Mouse (Mus musculus): ENCODE measurements around the gene Fnbp1l. TPM values are rescaled to one million over a fixed set of nuclear protein-coding genes. Genes with fewer than 3 reads are reported as not detected.

Fnbp1l gene
- total and polyA plus RNA-seq, 2 experiments from 2014 or later = 11.9 to 18.0 TPM

DNA sequence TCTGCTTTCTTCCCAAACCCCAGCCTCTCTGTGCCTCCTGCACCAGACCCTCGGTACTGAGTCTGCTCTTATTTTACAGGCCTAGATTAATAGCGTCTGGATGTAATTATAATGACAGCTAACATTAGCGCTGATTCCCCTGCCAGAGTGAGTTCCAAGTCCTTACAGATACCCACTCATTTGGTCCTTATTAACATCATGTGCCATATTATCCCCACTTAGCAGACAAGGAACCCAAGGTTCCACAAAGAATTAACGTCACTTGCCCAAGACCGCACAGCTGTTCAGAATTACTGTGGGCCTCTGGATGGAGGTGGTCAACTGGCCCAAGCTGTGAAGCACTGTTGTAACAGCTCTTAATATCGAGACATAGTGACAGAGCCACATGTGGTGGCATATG lies 119.9 kb downstream of the Fnbp1l start:
- Histone ChIP-seq H3K4me1 (ENCODE audit: control insufficient read depth, insufficient read depth) (0 out of 2 replicates have a peak, but pooled peaks cover 6% of the 10 kb centered on the region), H3K27me3 (ENCODE audit: control insufficient read depth, insufficient read depth, low read length) (0 out of 2 replicates have a peak, but pooled peaks cover 3% of the 10 kb centered on the region), H3K4me3 (ENCODE audit: low read depth, low read length) (no peak overlapping the region), H3K9ac (replicated peaks; ENCODE audit: low read depth, low read length) (no peak overlapping the region), H3K9me3 (replicated peaks; ENCODE audit: control insufficient read depth, low read length) (no peaks in the 10 kb centered on the region), H3K36me3 (replicated peaks; ENCODE audit: control insufficient read depth, insufficient read depth, low read length) (no peaks in the 10 kb centered on the region), H3K4me2 (ENCODE audit: low read depth, low read length) (no peak overlapping the region), H3K27ac (ENCODE audit: low read depth) (no peak overlapping the region)
- TF ChIP-seq CTCF (IDR thresholded peaks at IDR 0.05; ENCODE audit: low read depth) (no peak), EP300 (IDR thresholded peaks at IDR 0.05; ENCODE audit: low read depth) (no peak)
- DNase-seq (ENCODE audit: low spot score) (no peak), ATAC-seq (ENCODE audit: insufficient read depth, low read depth) (no peak)
- 82% methylated on average over 6 of the region's 6 CpGs for WGBS

DNA sequence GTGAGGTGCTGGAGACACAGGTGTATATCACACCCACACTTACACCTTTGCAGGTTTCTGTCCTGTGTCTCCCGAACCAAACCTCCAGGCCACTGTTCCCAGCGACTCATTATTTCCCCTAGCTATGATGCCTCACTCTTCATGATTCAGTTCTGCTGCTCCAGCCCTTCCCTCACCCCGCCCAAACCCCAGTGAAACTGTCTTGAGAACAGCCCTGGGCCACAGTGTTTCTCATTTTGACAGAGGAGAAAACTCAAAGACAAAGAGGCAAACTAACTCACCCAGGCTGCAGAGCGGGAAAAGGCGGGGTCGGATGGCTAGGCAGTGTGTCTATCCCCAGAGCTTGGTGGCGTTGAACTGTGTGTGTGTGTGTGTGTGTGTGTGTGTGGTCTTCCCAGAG lies 121.0 kb downstream of the Fnbp1l start:
- no peak for TF ChIP-seq EP300 (IDR thresholded peaks at IDR 0.05; ENCODE audit: low read depth)
- TF ChIP-seq CTCF (IDR thresholded peaks at IDR 0.05; ENCODE audit: low read depth) = no peak
- WGBS = 88% methylated on average over 7 of the region's 7 CpGs
- H3K27me3 ChIP-seq (ENCODE audit: control insufficient read depth, insufficient read depth, low read length) = 0 out of 2 replicates have a peak, but pooled peaks cover 3% of the 10 kb centered on the region
- no peaks in the 10 kb centered on the region for H3K9me3 ChIP-seq (replicated peaks; ENCODE audit: control insufficient read depth, low read length)
- no peak overlapping the region for H3K4me3 ChIP-seq (ENCODE audit: low read depth, low read length)
- no peak overlapping the region for H3K4me2 ChIP-seq (ENCODE audit: low read depth, low read length)
- no peak overlapping the region for H3K27ac ChIP-seq (ENCODE audit: low read depth)
- no peak for DNase-seq (ENCODE audit: low spot score)
- H3K36me3 ChIP-seq (replicated peaks; ENCODE audit: control insufficient read depth, insufficient read depth, low read length) = no peaks in the 10 kb centered on the region
- ATAC-seq (ENCODE audit: insufficient read depth, low read depth) = no peak
- no peak overlapping the region for H3K9ac ChIP-seq (replicated peaks; ENCODE audit: low read depth, low read length)
- H3K4me1 ChIP-seq (ENCODE audit: control insufficient read depth, insufficient read depth) = 0 out of 2 replicates have a peak, but pooled peaks cover 6% of the 10 kb centered on the region

DNA sequence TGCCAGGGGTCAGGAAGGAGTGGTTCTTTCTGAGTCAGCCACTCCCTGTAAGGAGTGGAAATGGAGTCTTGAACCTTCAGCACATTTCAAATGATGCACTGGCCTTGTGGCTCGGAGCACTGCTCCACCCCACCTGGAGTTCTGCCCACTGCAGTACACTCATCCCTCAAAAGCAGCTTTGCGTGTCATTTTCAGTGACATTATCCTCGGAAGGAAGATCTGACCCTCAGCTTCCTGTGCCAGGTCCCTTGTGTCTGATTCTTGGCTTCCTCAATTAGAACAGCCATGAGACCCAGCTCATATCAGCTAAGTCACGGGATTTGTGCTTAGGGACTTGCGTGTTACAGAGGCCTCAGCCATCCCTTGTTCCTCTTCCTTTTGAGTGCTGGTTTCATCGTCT lies 121.6 kb downstream of the Fnbp1l start:
- no peak overlapping the region for H3K9ac ChIP-seq (replicated peaks; ENCODE audit: low read depth, low read length)
- 0 out of 2 replicates have a peak, but pooled peaks cover 3% of the 10 kb centered on the region for H3K27me3 ChIP-seq (ENCODE audit: control insufficient read depth, insufficient read depth, low read length)
- TF ChIP-seq CTCF (IDR thresholded peaks at IDR 0.05; ENCODE audit: low read depth) = no peak
- TF ChIP-seq EP300 (IDR thresholded peaks at IDR 0.05; ENCODE audit: low read depth) = no peak
- no peaks in the 10 kb centered on the region for H3K36me3 ChIP-seq (replicated peaks; ENCODE audit: control insufficient read depth, insufficient read depth, low read length)
- WGBS = 64% methylated on average over 6 of the region's 6 CpGs
- DNase-seq (ENCODE audit: low spot score) = no peak
- no peak overlapping the region for H3K27ac ChIP-seq (ENCODE audit: low read depth)
- no peak for ATAC-seq (ENCODE audit: insufficient read depth, low read depth)
- H3K4me3 ChIP-seq (ENCODE audit: low read depth, low read length) = no peak overlapping the region
- no peak overlapping the region for H3K4me2 ChIP-seq (ENCODE audit: low read depth, low read length)
- H3K9me3 ChIP-seq (replicated peaks; ENCODE audit: control insufficient read depth, low read length) = no peaks in the 10 kb centered on the region
- H3K4me1 ChIP-seq (ENCODE audit: control insufficient read depth, insufficient read depth) = 0 out of 2 replicates have a peak, but pooled peaks cover 6% of the 10 kb centered on the region

DNA sequence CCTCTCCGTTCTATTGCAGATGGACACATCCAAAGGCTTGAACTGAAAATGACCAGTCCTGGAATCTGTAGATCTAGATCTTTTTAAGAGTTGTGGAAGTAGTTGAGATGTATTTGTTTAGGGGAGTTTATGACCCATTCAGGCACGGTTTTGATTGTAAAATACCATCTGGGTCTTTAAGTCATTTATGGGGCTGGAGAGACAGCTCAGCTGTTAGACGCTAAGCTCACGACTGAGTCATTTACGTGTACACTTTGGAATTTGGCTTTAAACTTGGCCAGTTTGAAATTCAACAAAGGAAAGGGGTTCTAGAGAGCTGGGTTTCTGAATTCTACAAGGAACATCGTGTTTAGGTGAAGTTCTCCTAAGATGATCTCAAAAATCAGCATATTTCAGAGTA lies 124.8 kb downstream of the Fnbp1l start:
- TF ChIP-seq EP300 (IDR thresholded peaks at IDR 0.05; ENCODE audit: low read depth) (no peak), CTCF (IDR thresholded peaks at IDR 0.05; ENCODE audit: low read depth) (no peak)
- WGBS = 72% methylated on average over 6 of the region's 6 CpGs
- Histone ChIP-seq H3K4me3 (ENCODE audit: low read depth, low read length) (no peak overlapping the region), H3K9ac (replicated peaks; ENCODE audit: low read depth, low read length) (no peak overlapping the region), H3K4me1 (ENCODE audit: control insufficient read depth, insufficient read depth) (0 out of 2 replicates have a peak, but pooled peaks cover 6% of the 10 kb centered on the region), H3K27ac (ENCODE audit: low read depth) (no peak overlapping the region), H3K36me3 (replicated peaks; ENCODE audit: control insufficient read depth, insufficient read depth, low read length) (no peaks in the 10 kb centered on the region), H3K27me3 (ENCODE audit: control insufficient read depth, insufficient read depth, low read length) (0 out of 2 replicates have a peak, but pooled peaks cover 3% of the 10 kb centered on the region), H3K4me2 (ENCODE audit: low read depth, low read length) (no peak overlapping the region), H3K9me3 (replicated peaks; ENCODE audit: control insufficient read depth, low read length) (no peaks in the 10 kb centered on the region)
- DNase-seq (ENCODE audit: low spot score) = no peak
- ATAC-seq (ENCODE audit: insufficient read depth, low read depth) = no peak

DNA sequence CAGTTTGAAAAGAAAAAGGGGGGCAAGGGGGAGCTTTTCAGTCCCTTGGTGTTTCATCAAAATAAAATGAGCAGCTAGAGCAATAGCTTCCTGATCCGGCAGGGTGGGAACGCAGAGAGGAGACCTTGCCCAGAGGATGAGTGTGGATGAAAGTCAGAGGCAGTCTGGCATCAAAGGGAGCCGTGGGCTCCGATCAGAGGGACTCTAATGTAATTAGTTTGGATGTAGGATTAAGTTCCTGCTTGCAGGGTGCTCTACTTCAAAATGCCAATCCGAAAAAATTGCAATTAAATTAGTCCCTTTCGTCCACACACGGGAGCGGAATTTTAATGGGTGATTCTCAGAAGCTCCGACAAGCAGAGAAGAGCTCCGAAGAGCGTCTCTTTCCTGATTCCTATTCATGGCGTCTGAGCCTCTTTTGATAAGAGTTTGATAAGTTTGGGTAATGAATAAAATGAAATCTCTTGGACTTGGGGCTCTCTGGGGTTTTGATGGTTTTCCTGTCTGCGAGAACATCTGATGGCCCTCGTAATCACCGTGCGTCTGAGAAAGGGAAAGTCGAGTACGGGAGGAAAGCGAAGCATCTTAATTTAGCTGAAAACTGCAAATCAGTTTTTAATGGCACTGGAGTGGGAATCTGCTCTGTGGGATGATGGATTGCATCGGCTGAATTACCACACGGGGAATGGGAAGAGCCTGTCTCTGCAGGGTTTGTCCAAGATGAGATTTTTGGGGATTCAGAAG lies 126.5 kb downstream of the Fnbp1l start:
- TF ChIP-seq EP300 (IDR thresholded peaks at IDR 0.05; ENCODE audit: low read depth) = no peak
- TF ChIP-seq CTCF (IDR thresholded peaks at IDR 0.05; ENCODE audit: low read depth) = no peak
- Histone ChIP-seq H3K36me3 (replicated peaks; ENCODE audit: control insufficient read depth, insufficient read depth, low read length) (no peaks in the 10 kb centered on the region), H3K4me3 (ENCODE audit: low read depth, low read length) (no peak overlapping the region), H3K9ac (replicated peaks; ENCODE audit: low read depth, low read length) (no peak overlapping the region), H3K4me2 (ENCODE audit: low read depth, low read length) (no peak overlapping the region), H3K27me3 (ENCODE audit: control insufficient read depth, insufficient read depth, low read length) (0 out of 2 replicates have a peak, but pooled peaks cover 3% of the 10 kb centered on the region), H3K9me3 (replicated peaks; ENCODE audit: control insufficient read depth, low read length) (no peaks in the 10 kb centered on the region), H3K4me1 (ENCODE audit: control insufficient read depth, insufficient read depth) (no peaks in the 10 kb centered on the region), H3K27ac (ENCODE audit: low read depth) (no peak overlapping the region)
- DNase-seq (ENCODE audit: low spot score) = no peak
- no peak for ATAC-seq (ENCODE audit: insufficient read depth, low read depth)
- 75% methylated on average over 21 of the region's 21 CpGs for WGBS
